Mouse (Mus musculus) kidney, postnatal 25 days (tissue): ENCODE data around the gene Tfcp2l1.

ENCODE experiments used
- DNase-seq, 2 experiments: peaks; one replicate each; pipeline ENCODE4 v3.0.0; 2021; ENCODE audit warnings: mixed read lengths in 2 of 2

The Tfcp2l1 gene

GRCm38 (mm10) chr1:118658716-118659115 is 31.0 kb downstream of the Tfcp2l1 start:
- no peak for DNase-seq

GRCm38 (mm10) chr1:118660880-118661465 is 33.2 kb downstream of the Tfcp2l1 start:
- DNase-seq = peak; percentile 48 to 71

- DNase-seq = no peak
Observed at GRCm38 (mm10) chr1:118663062-118663461, 35.3 kb downstream of the Tfcp2l1 start.

DNA sequence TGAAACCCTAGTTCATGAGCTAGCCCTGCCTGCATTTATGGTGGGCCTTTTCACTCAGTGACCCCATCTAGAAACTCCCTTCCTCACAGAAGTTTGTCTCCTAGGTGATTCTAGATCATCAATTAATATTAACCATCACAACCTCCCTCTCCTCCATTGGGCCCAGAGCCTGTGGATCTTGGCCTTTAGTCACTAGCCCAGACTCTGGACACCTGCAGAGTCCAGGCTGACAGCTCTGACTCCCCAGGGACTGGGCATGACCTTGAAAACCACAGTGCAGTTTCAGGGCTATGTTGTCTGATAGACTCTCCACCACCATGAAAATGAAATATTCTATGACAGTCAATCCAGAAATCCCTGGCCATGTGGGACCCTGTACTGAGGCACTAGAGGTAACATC is 39.8 kb downstream of the Tfcp2l1 start:
- DNase-seq = peak; percentile 37 to 76

- DNase-seq = peak; percentile 87 to 96
Observed at GRCm38 (mm10) chr1:118672196-118672595, 44.5 kb downstream of the Tfcp2l1 start.

DNA sequence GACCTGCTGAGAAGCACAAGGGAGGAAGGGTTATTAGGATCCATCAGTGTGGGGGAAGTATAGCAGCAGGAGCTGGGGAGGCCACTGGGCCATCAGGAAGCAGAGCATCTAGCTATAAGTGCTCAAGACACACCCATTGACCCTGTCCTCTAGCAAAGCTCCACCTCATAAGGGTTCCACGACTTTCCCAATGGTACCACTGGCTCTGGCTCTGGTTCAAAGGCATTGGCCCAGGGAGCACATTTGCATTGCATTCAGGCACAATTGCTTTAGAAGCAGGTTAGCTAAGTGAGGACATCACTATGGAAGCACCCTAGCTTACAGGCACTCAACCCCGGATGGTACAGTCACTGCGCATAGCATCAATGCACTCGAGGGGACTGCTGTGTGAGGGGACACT is 46.4 kb downstream of the Tfcp2l1 start:
- DNase-seq = peak; percentile 31 to 61

DNA sequence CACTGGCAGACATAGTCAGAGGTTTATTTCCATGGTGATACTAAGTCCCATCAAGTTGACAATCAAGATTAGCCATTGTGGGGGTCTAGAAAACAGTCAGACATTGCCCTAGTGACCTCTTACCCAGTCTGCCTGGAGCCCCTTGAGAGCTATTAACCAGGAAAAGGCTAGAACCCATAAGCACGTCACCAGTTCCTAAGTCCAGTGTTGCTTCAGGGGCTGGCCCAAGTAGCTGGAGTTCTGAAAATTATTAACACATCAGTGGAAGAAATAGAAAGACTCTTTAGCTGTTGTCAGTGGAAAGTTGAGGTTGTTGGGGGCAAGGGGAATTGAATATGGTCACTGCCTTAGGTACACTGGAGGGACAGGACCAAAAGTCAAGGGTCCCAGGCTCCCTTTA is 54.2 kb downstream of the Tfcp2l1 start:
- peak; percentile 64 to 84 for DNase-seq

GRCm38 (mm10) chr1:118683686-118684085 is 55.9 kb downstream of the Tfcp2l1 start:
- peak; percentile 63 to 89 for DNase-seq

- DNase-seq = no peak
Observed at GRCm38 (mm10) chr1:118687726-118688125, 60.0 kb downstream of the Tfcp2l1 start.

GRCm38 (mm10) chr1:118689830-118690229 is 62.1 kb downstream of the Tfcp2l1 start:
- DNase-seq = peak in 1 of 2 experiments; percentile 66

DNA sequence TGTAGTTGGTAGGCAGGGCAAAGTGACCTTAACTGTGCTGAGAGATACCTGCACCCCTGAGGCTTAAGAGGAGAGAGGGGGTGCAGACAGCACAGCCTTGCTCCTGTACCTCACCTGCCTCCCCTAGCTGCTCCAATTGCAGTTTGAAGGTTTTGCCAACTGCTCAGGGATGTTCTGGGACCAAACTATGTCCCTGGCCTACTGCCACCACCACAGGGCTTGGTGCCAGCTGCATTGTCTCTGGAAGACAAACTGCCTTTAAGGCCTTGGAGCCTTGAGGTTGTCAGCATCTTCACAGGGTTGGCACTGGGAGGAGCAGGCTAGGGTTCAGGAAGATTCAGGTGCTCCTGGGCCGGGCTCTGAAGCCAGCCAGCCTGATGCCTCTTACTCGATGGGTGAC is 66.7 kb downstream of the Tfcp2l1 start:
- peak; percentile 61 to 70 for DNase-seq

DNA sequence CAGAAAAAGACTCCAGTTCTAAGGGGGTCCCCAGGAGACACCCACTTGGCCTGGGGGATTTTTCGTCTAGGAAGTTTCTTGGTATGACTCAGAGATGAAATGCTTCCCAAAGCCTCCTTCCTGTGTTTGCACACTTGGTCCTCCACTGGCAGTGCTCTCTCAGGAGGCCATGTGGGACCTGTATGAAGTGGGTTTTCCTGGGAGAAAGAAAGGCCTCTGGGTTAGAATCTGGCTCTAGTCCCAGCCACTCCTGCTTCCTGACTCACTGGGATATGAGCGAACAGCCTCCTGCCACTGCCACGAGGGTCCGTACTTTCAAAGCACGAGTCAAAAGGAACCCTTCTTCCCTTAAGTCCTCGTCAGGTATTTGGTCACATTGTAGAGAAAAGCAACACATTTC is 70.2 kb downstream of the Tfcp2l1 start:
- DNase-seq = no peak

GRCm38 (mm10) chr1:118699118-118699890 is 71.6 kb downstream of the Tfcp2l1 start:
- DNase-seq = peak; percentile 68 to 92

GRCm38 (mm10) chr1:118699961-118700360 is 72.2 kb downstream of the Tfcp2l1 start:
- no peak for DNase-seq

DNA sequence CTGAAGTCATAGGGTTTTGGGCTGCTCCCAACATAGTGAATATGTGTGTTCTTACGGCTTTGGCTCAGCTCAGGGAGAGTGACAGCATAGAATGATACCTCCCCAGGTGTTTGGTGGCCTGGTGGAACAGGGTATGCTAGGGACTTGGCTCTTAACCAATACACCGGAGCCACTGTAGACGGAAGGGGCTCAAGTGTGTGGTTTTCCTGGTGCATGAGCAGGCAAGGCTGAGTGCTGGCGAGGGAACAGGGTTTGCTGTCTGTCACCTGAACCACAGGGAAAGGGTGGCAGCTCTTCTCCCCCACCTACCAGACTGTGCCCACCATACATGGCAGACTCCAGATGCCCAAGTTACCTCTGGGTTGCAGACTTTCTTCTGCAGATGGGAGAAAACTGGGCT is 83.9 kb downstream of the Tfcp2l1 start:
- DNase-seq = no peak

DNA sequence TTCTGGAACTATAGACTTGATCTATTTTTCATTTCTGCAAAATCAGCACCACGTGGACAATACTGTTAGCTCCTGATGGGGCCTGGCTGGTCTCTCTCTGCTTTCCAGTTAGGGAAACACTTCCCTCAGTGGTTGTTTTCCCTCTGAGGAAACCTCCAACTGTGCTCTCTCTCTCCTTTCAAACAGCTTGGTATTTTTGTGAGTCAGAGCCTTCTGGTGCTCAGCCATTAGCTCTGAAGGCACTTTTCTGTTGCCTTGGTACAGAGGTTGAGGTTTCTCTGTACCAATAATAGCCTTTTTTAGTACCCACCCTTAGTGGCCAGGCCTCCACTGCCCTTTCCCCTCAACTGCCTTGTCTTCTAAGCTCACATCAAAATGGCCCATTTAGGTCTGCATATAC is 88.5 kb downstream of the Tfcp2l1 start:
- DNase-seq = no peak

GRCm38 (mm10) chr1:118718055-118718454 is 90.3 kb downstream of the Tfcp2l1 start:
- DNase-seq = peak in 1 of 2 experiments; percentile 49

DNA sequence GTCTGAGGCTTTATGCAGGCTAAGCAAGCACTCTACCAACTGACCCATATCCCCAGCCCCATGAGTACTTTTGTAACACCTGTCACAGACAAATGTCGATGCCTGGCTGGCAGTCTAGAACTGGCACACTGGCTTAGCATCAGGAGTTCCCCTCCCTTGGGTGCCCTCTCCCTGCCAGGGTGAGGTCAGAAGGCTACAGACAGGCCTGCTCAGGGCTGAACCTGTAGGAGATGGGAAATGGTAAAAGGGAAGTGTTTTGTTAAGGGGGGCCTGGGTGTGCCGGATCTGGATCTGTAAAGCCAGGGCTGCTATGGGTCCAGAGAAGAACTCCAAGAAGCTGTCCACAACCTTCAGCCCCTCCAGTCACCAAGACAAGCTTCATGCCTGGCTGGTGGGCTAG is 92.0 kb downstream of the Tfcp2l1 start:
- DNase-seq = peak in 1 of 2 experiments; percentile 52

DNA sequence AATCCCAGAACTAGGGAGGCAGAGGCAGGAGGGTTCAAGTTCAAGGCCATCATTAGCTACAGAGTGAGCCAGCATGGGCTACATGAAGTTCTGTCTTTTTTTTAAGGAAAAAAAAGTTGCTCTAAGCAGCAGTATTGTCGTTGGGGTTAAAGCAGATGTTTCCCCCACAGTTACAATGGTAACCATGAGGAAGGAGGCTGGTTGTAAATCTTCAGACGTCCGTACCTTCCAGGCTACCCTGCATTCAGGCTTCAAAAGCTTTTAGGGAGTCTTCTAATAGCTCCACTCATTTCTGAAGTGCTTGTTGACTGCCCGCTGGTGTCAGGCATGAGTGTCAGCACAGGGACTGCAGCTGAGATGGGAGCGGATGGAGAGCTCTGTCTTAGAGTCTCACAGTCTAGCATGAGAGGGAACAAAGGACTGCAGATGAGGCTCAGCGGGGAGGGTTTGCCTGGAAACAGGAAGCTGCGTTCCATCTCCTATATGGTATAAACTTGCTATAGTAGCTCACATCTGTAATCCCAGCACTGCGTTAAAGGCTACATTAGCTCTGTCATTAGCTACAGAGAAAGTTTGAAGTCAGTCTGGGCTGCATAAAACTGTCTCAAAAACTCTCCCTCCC is 92.8 kb downstream of the Tfcp2l1 start:
- peak in 1 of 2 experiments; percentile 26 for DNase-seq

DNA sequence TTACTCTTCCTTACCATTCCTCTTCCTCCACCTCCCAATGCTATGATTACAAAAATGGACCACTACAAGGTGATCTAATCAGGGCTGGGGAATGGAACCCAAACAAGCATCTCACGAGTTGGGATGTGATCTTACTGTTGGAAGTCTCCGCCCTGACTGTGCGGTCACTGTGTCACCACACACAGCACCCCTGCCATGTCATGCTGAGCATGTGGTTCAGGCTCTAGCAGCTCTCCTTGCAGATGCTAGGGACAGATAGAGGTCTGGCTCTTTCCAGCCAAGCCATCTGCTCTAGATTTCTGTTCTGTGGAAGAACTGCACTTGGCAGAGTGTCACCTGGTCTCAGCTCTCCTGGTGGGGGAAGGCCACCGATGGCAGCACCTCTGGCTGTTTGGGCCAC is 99.3 kb downstream of the Tfcp2l1 start:
- DNase-seq = peak in 1 of 2 experiments; percentile 26

DNA sequence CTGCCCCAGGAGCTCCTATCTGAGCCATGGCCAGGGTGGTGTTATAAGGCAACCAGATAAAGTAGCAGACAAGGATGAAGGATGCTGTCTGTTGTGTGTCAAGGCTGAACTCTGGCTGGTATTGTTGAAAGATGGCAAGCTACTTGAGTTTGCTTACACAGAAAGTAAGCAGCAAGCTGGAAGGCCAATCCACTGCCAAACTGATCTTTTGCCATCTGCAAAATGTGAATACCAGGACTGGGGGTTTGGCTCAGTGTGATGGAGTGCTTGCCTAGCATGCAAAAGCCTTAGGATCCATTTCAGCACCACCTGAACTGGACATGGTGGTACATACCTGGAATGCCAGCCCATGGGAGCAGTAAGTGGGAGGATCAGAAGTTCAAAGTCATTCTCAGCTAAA is 101.1 kb downstream of the Tfcp2l1 start:
- no peak for DNase-seq
